Mouse (Mus musculus): ENCODE data around the gene Gm20929. TPM values are rescaled to one million over a fixed set of nuclear protein-coding genes. Genes with fewer than 3 reads are reported as not detected.
"Not testable (repeated sequence)": the region's sequence is repeated elsewhere in the genome, so short reads cannot be mapped to it uniquely, and the experiment has no call there.

Gm20929 gene
- not detected for total RNA-seq (2021)
- long read RNA-seq, experiment 1, result 0 reads
- long read RNA-seq, experiment 2, result 0 reads

GRCm38 (mm10) chrY:53843649-53844048, at the start of gene Gm20929:
Gene Gm20929 (plus strand): TSS chrY:53843949.
- not testable (repeated sequence) for DNase-seq
